Mouse (Mus musculus): ENCODE results near the gene Tph2. TPM values are rescaled to one million over a fixed set of nuclear protein-coding genes. Genes with fewer than 3 reads are reported as not detected.
A peak's percentile ranks its signal among the peaks of the same experiment; 100 is the strongest.

Gene Tph2
- polyA plus RNA-seq (2015; fragmentation: Nextera tagmentation; extraction: Ambion mirVana) = 0.15 and 0.17 TPM in 2 replicates

DNA sequence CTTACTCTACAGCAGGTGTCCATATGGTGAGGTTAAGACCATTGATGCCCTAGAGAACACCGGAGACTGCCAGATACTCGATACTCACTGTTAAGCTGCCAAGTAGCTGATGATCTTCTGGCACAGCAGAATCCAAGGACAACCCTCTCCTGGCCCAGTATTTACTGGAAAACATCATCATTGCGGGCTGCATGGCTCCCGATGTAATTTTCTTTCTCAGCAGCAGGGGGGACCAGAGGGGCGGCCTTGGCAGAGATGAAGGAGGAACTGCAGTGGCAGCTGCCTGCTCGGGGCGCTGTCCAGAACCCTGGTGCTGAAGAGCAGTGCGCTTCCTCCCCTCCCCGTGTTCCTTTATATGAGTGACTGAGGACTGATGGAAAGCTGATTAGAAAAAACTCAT, at the start of gene Tph2:
TSS of gene Tph2 (minus strand) at position 326 of the 400 bp plus-strand sequence.
- no peak within 1 kb of the TSS for H3K27ac ChIP-seq
- H3K27me3 ChIP-seq = no peaks in the 10 kb centered on the region
- 0 out of 2 replicates have a peak, but pooled peaks have one; percentile 26 for ATAC-seq (ENCODE audit: insufficient number of reproducible peaks, insufficient read depth, low FRiP score, low TSS enrichment, low read depth)
- no peaks in the 10 kb centered on the region for H3K9me3 ChIP-seq
- 9% methylated on average over 9 of the region's 9 CpGs for WGBS
- no peak within 1 kb of the TSS for H3K4me3 ChIP-seq
- H3K4me1 ChIP-seq = no peaks in the 10 kb centered on the region
- H3K36me3 ChIP-seq = no peaks in the 10 kb centered on the region
- H3K4me2 ChIP-seq = no peak within 1 kb of the TSS
- no peak within 1 kb of the TSS for H3K9ac ChIP-seq

DNA sequence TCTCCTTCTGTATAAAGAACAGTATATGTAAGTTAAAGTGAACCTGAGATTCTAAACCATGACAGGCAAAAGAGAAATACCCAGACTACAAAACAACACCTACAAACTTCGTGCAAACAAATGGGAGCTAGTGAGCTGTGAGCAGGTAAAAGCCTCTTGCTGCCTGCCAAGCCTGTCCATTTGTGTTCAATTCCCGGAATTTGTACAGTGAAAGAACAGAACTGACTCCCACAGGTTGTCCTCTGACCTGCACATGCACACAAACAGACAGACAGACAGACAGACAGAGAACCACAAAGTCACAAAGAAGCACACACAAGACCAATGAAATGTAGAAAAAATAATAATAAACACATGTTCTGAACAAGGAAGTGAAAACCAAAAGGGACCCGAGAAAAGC, 49.0 kb upstream of the Tph2 start:
- Histone ChIP-seq H3K4me3 (no peak overlapping the region), H3K27me3 (no peaks in the 10 kb centered on the region), H3K27ac (no peak overlapping the region), H3K9ac (no peak overlapping the region), H3K4me1 (no peaks in the 10 kb centered on the region), H3K4me2 (no peak overlapping the region), H3K9me3 (no peaks in the 10 kb centered on the region), H3K36me3 (peaks cover 54% of the 10 kb centered on the region)
- 70% methylated on average over 3 of the region's 3 CpGs for WGBS
- ATAC-seq (ENCODE audit: insufficient number of reproducible peaks, insufficient read depth, low FRiP score, low TSS enrichment, low read depth) = no peak

DNA sequence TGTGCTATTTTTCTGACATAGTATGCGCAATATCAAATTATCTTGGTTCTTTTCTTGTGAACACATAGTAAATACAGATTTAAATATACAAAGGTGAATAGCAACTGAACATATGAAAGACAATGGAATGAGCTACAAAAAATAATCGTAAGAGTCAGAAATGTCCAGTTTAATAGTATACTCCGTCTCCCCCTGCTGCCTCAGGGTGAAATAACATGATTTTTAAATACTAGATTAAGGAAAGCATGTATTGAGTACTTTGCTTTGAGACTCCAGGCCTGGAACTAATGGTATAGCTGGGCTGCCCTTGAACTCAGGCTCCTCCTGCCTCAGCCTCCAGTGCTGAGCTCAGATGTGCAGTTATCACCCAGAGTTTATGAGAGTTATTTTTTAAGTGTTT, 47.7 kb upstream of the Tph2 start:
- no peak overlapping the region for H3K4me3 ChIP-seq
- WGBS = 93% methylated on average over 3 of the region's 3 CpGs
- no peak for ATAC-seq (ENCODE audit: insufficient number of reproducible peaks, insufficient read depth, low FRiP score, low TSS enrichment, low read depth)
- H3K27ac ChIP-seq = no peak overlapping the region
- H3K4me1 ChIP-seq = no peaks in the 10 kb centered on the region
- no peak overlapping the region for H3K4me2 ChIP-seq
- no peaks in the 10 kb centered on the region for H3K27me3 ChIP-seq
- no peaks in the 10 kb centered on the region for H3K9me3 ChIP-seq
- H3K36me3 ChIP-seq = peaks cover 52% of the 10 kb centered on the region
- H3K9ac ChIP-seq = no peak overlapping the region

DNA sequence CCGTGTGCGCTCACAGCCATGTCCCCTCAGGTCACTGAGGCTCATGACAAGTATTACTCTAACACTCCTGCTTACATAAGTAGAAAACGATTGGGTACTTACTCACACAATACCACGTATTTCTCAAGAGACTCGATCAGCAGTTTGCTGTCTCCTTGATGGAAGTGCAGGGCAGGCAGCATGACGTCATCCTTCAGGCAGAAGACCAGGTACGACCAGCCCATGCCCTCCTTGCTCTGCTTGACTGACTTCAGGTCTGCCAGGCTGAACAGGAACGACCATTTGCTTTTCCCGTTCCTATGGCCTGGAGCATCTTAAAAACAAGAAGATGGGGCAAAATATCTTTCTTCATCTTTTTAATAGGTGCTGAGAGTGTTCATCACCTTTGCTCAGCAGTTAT, 44.2 kb upstream of the Tph2 start:
- H3K4me1 ChIP-seq = no peaks in the 10 kb centered on the region
- no peaks in the 10 kb centered on the region for H3K9me3 ChIP-seq
- H3K4me3 ChIP-seq = no peak overlapping the region
- no peak for ATAC-seq (ENCODE audit: insufficient number of reproducible peaks, insufficient read depth, low FRiP score, low TSS enrichment, low read depth)
- no peak overlapping the region for H3K4me2 ChIP-seq
- no peaks in the 10 kb centered on the region for H3K27me3 ChIP-seq
- H3K27ac ChIP-seq = no peak overlapping the region
- 86% methylated on average over 9 of the region's 9 CpGs for WGBS
- H3K36me3 ChIP-seq = peaks cover 48% of the 10 kb centered on the region
- no peak overlapping the region for H3K9ac ChIP-seq

DNA sequence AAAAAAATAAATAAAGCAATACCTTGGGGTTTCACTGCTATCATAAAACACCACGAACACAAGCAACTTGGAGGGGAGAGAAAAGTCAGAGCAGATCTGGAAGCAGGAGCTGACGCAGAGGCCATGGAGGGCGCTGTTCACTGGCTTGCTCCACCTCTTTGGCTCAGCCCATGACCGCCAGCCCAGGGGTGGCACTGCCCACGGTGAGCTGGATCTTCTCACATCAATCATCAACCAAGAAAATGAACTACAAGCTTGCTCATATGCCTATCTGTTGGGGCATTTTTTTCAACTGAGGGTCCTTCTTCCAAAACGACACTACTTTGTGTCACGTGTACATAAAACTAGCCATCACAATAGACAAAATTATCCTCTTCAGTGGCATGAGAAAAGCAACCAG, 41.8 kb upstream of the Tph2 start:
- H3K9me3 ChIP-seq = no peaks in the 10 kb centered on the region
- ATAC-seq (ENCODE audit: insufficient number of reproducible peaks, insufficient read depth, low FRiP score, low TSS enrichment, low read depth) = no peak
- H3K4me1 ChIP-seq = no peaks in the 10 kb centered on the region
- no peak overlapping the region for H3K4me3 ChIP-seq
- H3K27me3 ChIP-seq = no peaks in the 10 kb centered on the region
- WGBS = 91% methylated on average over 7 of the region's 7 CpGs
- no peak overlapping the region for H3K27ac ChIP-seq
- H3K4me2 ChIP-seq = no peak overlapping the region
- H3K9ac ChIP-seq = no peak overlapping the region
- peaks cover 31% of the 10 kb centered on the region for H3K36me3 ChIP-seq

DNA sequence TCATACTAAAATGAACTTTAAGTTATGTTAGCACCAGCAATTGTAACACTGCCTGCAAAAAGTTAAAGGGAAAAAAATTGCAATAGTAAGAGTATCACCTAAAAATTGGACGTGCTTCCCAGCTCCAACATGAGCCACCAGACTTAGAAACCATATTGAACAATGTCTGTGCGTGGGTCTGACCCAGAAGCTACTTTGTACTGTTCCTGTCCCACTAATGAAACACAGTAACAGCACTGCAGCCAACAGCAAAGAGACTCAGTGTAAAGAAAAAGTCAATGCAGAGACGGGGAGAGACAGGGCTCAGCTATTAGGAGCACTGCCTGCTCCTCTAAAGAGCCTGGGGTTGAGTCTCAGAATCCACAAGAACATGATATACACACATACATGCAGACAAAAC, 39.0 kb upstream of the Tph2 start:
- 77% methylated on average over 3 of the region's 3 CpGs for WGBS
- Histone ChIP-seq H3K4me2 (no peak overlapping the region), H3K4me1 (no peaks in the 10 kb centered on the region), H3K36me3 (peaks cover 29% of the 10 kb centered on the region), H3K27me3 (no peaks in the 10 kb centered on the region), H3K27ac (no peak overlapping the region), H3K9ac (no peak overlapping the region), H3K9me3 (no peaks in the 10 kb centered on the region), H3K4me3 (no peak overlapping the region)
- ATAC-seq (ENCODE audit: insufficient number of reproducible peaks, insufficient read depth, low FRiP score, low TSS enrichment, low read depth) = no peak

DNA sequence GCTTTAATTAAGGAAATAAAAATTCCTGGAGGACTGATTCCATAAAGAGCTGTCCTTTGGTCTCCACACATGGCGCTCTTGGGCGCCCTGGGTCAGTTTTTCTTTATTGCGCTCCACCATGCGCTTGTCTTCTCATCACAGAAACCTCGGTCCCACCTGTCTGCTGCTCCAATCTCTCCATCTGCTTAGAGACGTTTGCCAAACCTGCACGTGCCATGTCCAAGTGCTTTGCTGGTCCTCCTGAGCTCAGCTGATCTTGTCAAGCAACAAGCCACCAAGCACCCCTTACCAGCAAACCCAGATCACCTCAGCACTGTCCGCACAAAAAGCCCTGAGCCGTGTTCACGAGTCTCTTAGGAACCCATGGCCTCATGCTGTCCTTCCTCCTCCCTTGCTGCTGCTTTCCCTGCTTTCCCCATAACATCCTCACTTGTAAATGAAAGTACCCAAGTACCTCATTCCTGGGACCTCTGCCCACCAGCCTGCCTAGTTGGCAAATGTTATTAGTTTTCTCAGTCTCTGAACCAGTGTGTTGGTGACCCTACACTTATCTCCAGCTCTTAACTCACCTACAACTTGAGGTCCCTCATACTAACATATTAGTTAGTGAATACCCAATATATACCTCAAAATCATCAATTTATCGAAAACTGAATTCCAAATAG, 28.2 kb upstream of the Tph2 start:
- Histone ChIP-seq H3K9ac (no peak overlapping the region), H3K27me3 (no peaks in the 10 kb centered on the region), H3K4me1 (no peaks in the 10 kb centered on the region), H3K4me2 (no peak overlapping the region), H3K4me3 (no peak overlapping the region), H3K36me3 (peaks cover 72% of the 10 kb centered on the region), H3K9me3 (no peaks in the 10 kb centered on the region), H3K27ac (no peak overlapping the region)
- no peak for ATAC-seq (ENCODE audit: insufficient number of reproducible peaks, insufficient read depth, low FRiP score, low TSS enrichment, low read depth)
- WGBS = 96% methylated on average over 11 of the region's 11 CpGs

DNA sequence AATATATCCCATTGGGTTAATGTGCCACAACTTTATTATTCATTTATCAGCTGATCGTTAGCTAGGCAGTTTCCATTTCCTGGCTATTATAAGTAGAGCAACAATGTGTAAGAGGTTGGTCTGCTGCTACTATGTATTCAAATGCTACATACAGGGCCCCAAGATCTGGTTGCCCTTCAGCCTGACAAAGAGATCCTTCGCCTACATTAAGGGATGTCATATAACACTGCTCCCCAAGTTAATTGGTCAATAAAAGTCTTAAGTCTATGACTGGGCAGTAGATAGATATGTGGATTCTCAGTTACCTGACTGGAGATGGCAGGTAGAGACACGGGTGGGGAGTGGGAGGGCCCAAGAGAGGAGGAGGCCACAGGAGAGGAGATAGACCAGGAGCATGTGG, 21.0 kb upstream of the Tph2 start:
- Histone ChIP-seq H3K27ac (no peak overlapping the region), H3K9ac (no peak overlapping the region), H3K4me2 (no peak overlapping the region), H3K4me3 (no peak overlapping the region), H3K9me3 (no peaks in the 10 kb centered on the region), H3K4me1 (no peaks in the 10 kb centered on the region), H3K36me3 (peaks cover 54% of the 10 kb centered on the region), H3K27me3 (no peaks in the 10 kb centered on the region)
- 89% methylated on average over 3 of the region's 3 CpGs for WGBS
- no peak for ATAC-seq (ENCODE audit: insufficient number of reproducible peaks, insufficient read depth, low FRiP score, low TSS enrichment, low read depth)

DNA sequence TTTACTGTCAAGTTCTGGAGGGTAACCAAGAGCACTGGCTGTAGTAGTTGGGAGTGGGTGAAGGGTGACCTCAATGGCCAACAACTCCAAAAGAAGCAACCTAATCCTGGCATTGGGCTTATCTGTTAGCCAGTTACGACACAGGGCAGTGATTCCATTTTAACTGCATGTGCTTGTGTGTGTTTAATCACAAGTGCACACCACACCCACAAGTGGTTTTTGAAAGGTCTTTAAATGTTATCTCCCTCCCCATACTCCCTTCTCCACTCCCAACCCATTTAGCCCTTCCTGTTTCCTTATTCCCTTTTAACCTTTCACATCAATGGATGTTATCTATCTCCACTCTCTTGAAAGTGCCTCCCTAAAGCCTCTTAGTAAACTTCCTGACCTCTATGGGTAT, 20.5 kb upstream of the Tph2 start:
- H3K27me3 ChIP-seq = no peaks in the 10 kb centered on the region
- no peaks in the 10 kb centered on the region for H3K4me1 ChIP-seq
- no peak overlapping the region for H3K4me3 ChIP-seq
- H3K9me3 ChIP-seq = no peaks in the 10 kb centered on the region
- H3K36me3 ChIP-seq = peaks cover 54% of the 10 kb centered on the region
- no peak overlapping the region for H3K4me2 ChIP-seq
- H3K9ac ChIP-seq = no peak overlapping the region
- ATAC-seq (ENCODE audit: insufficient number of reproducible peaks, insufficient read depth, low FRiP score, low TSS enrichment, low read depth) = no peak
- 87% methylated on average over 1 of the region's 1 CpGs for WGBS
- no peak overlapping the region for H3K27ac ChIP-seq

DNA sequence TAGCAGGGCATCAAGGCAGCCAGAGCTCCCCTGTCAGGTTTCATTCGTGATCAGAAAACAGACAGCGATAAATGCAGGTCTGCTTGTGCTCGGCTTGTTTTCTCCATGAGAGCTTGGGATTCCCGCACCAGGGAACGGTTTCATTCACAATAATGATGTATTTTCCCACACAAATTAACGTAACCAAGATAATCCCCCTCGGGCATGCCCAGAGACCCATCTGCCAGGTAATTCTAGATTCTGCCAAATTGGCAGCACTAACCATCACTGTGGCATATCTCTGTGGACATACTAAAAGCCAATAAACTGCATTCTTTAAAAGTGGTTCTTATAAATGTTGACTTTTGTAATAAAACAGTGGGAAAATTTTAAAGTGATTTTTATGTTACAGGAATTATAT, 6.4 kb upstream of the Tph2 start:
- ATAC-seq (ENCODE audit: insufficient number of reproducible peaks, insufficient read depth, low FRiP score, low TSS enrichment, low read depth) = no peak
- H3K4me3 ChIP-seq = no peak overlapping the region
- no peak overlapping the region for H3K27ac ChIP-seq
- H3K36me3 ChIP-seq = no peaks in the 10 kb centered on the region
- H3K9me3 ChIP-seq = no peaks in the 10 kb centered on the region
- H3K4me2 ChIP-seq = no peak overlapping the region
- no peaks in the 10 kb centered on the region for H3K4me1 ChIP-seq
- no peak overlapping the region for H3K9ac ChIP-seq
- no peaks in the 10 kb centered on the region for H3K27me3 ChIP-seq
- 77% methylated on average over 7 of the region's 7 CpGs for WGBS

DNA sequence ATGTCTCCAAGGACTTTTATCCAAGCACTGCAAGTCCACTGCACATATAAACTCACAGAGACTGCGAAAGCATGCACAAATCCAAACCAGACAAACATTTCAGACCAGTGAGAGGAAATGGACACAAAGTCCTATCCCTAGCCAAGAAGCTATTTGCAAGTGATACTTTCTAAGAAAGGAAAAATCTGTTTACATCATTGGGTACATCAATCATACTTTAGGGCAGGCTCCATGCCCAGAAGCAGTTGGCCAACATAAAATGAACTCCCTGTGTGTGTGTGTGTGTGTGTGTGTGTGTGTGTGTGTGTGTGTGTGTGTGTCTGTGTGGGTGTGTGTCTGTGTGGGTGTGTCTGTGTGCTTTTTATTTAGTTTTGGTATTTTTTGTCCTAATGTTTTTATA, 2.6 kb upstream of the Tph2 start:
- no peaks in the 10 kb centered on the region for H3K9me3 ChIP-seq
- no peak overlapping the region for H3K4me2 ChIP-seq
- 74% methylated on average over 1 of the region's 1 CpGs for WGBS
- H3K4me1 ChIP-seq = no peaks in the 10 kb centered on the region
- H3K27ac ChIP-seq = no peak overlapping the region
- H3K4me3 ChIP-seq = no peak overlapping the region
- no peak overlapping the region for H3K9ac ChIP-seq
- H3K36me3 ChIP-seq = no peaks in the 10 kb centered on the region
- ATAC-seq (ENCODE audit: insufficient number of reproducible peaks, insufficient read depth, low FRiP score, low TSS enrichment, low read depth) = no peak
- no peaks in the 10 kb centered on the region for H3K27me3 ChIP-seq

DNA sequence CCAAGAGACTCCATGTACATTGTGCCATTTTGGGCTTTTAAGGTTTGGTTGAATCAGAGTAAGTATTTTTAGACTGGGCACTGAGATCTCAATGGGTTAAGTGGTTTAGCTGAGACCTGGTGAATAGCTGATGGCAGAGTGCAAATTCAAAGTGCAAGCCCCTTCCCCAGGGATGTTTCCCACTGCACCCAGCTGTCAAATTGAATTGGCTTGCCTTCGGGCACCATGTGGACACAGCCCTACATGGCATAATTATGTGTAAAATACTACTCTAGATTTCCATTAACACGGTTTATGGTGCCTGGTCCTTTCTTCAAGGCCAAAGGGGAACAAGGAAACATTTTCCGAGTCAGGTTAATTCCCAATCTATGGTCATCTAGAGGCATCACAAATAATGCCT, 3.8 kb downstream of the Tph2 start:
- Histone ChIP-seq H3K27me3 (no peaks in the 10 kb centered on the region), H3K9ac (no peak overlapping the region), H3K4me1 (no peaks in the 10 kb centered on the region), H3K27ac (no peak overlapping the region), H3K4me3 (no peak overlapping the region), H3K4me2 (no peak overlapping the region), H3K9me3 (no peaks in the 10 kb centered on the region), H3K36me3 (no peaks in the 10 kb centered on the region)
- no peak for ATAC-seq (ENCODE audit: insufficient number of reproducible peaks, insufficient read depth, low FRiP score, low TSS enrichment, low read depth)
- 66% methylated on average over 3 of the region's 3 CpGs for WGBS

Data from embryonic facial prominence, embryonic 13.5 days (tissue).